Mouse (Mus musculus) heart, adult 11 months (tissue): ENCODE results near the gene Selenoi.
"Not testable (repeated sequence)": the region's sequence is repeated elsewhere in the genome, so short reads cannot be mapped to it uniquely, and the experiment has no call there.

ENCODE experiments used
- DNase-seq: peaks from one replicate; pipeline ENCODE4 v3.0.0; 2022

The Selenoi gene

DNA sequence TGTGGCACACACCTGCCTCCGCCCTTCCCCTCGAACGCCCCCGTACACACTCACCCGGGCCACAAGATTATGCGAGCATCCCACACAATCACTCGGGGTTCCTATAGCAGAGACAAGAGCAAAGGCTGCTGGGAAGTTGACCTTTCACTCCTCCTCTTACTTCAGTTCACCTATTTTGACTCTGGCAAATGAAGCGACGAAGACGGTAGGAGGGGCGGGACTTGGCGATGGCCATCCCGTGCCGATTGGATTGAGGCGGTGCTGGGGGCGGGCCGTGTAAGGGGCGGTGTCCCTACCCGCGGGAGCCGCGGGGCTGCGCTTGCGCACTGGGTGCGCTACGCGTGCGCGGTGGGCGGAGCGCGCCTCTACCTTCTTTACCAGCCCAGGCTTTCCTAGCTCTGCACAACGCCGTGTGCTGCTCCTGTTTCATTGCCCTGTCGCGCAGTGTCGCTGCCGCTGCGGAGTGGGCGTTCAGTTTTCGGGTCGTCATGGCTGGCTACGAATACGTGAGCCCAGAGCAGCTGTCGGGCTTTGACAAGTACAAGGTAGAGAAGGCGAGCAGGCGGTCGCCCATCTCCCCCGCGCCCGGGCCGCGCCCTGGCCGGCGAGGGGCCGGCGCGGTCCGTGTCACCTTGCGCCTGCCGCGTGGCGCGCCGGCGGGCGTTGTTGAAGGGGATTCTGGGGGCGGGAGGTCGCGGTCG, at the start of gene Selenoi:
Gene Selenoi (plus strand): TSS at position 311 of the 701 bp plus-strand sequence.
- DNase-seq = peak; percentile 100

DNA sequence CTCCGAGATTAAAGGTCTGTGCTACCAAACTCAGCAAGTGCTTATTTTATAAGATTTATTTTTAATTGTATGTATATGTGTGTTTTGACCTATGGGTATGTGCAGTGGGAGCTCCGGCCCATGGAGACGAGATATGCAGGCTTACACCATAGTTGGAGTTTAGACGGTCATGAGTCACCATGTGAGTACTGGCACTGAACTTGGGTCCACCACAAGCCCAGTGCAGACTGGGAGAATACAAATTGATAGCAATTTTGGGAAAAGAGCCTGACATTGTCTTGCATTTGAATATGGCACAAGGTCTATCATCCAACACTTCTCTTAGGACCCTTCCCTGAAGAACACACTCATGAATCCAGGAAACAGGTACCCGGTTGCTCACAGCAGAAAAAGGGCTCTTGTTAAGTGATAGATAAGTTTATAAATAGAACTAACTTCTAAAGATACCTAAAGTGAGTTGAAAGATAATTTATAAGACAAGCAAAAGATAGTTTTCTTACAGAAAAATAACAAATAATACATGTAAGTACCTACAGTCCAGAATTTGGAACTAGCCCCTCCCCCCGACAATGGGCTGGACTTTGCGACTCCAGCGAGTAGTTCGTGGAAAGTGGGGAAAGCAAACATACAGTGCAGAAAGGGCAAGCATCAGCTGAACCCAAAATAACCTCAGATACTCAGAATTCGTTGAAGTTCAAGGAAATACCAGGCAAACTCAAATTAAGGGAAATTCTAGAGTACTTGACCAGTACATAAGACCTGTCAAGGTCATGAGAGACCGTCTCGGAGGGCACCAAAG, 44.5 kb upstream of the Selenoi start:
- DNase-seq = peak; percentile 80

DNA sequence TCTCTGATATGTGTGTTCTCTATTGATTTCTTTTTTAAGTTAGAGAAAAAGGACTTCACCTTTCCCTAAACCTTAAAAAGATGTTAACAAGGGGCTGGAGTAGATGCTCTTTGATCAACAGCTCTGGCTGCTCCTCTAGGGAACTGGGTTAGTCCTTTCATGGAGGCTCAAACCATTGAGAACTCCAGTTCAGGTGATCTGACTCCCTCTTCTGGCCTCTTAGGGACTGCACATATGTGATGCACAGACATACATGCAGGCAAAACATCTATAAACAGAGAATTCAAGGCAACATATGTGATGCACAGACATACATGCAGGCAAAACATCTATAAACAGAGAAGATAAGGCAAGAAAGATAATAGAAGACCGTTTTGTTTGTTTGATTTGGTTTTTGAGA, 39.9 kb upstream of the Selenoi start:
- peak; percentile 46 for DNase-seq

DNA sequence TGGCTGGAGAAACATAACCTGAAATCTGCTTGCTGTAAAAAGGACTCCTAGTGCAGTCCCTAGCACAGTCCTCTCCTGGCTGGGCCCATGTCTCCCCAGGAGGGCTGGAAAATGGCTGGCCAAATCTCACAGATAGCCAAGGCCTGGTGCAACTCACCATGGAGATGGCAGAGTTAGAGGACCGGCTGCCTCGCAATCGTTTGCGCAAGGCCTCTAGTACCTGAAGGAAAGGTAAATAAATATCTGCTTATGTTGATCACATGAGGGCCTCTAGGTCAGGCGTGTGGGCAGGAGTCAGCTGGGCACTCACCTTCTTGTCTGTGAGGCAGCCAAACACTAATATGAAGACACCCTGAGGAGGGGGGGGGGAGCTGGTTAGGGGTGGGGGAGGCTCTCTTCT, 37.0 kb upstream of the Selenoi start:
- peak; percentile 90 for DNase-seq

DNA sequence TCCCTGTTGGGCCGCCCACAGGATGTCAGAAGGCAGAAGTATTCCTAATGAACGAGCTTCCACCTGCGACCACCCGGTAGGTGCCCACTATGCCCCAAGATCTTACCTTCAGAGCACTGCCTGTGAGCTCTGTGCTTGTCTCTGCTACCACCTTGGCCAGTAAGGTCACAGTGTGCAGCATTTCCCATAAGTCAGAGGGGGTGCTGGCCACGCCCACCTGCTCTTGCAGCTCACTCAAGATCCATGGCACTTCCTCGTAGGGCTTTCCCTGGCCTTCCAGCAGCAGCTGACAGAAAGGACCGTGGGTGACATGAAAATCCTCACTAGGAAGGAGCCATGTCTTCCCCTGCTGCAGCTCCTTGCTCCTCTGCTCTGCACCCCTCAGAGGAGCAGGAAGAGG, 34.1 kb upstream of the Selenoi start:
- peak; percentile 85 for DNase-seq

DNA sequence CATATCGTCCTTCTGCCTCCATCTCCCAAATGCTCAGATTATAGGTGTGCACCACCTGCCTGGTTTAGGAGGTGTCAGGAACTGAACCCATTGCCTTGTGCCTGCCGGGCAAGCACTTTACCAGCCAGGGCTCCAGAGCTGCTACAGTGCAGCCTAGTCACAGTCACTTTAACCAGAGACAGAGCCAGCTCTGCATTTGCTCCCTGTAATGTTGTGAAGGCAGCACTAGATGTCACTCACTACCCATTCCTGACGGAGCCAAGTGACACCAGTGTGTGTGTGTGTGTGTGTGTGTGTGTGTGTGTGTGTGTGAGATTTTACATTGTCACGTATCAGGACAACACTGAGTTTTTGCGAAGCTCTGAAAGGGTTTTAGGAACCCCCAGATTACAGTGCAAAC, 30.9 kb upstream of the Selenoi start:
- peak; percentile 89 for DNase-seq

DNA sequence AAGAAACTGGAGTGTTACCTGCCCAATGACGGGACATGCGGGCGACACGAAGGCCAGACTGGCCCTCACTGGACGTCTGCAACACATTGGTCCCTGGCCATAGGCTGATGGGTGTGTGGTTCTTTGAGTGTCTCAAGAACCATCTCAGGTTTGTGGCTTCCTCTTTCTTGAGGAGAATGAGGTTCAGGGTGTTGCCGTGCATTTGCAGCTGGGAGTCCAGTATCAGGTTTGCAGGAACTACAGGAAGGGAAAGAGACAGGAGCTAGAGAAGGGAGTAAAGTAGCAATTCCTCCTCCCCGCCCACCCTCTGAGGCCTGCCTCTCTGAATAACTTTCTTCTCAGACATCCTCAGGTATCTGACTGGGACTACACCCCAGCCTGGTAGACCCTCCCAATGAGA, 30.2 kb upstream of the Selenoi start:
- peak; percentile 83 for DNase-seq

DNA sequence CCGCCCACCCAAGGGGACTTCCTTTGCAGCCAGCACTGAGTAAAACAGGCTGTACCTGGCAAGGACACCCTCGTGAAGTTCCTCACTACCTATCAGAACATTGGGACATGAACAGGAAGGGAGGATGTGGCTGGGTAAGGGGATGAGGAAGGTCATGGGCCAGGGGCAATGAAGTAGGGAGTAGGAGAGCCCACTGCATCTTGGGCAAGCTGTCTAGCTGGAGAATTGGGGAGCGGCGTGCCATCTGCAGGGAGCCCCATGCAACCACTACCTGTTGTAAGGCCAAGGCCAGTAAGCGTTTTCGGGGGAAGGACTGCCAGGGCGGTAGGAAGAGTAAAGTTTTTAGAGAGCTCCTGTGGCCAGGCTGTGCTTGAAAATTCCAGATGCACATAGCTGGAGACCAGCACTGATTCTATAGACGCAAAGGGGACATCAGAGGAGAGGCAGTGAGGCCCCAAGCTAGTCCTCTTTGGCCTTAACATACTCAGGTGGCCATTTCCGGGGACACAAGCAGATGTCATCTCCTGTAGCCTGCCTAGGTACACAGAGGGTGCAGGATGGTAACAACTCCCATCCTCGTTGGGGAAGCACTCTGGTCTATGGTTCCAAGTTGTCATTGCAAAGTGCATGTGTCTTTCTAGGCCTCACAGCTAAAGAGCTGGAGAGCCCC, 29.0 kb upstream of the Selenoi start:
- DNase-seq = peak; percentile 84

DNA sequence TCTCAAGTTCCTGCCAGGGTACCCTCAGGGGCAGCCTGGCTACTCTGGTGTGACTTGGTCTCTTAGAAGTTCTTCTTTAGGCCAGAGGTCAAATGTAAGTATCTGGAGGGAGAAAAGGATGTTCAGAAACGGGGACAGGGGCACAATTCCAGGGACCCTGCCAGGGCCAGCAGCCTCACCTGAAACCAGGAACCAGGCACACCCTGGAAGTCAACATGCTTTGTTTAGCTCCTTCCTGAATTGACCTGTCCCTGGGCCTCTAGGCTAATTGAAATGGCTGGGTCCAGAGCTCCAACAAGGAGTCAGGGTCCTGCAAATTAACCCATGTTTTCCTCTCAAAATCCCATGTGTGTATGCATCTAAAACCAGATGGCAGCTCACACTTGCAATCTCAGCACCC, 27.9 kb upstream of the Selenoi start:
- peak; percentile 76 for DNase-seq

DNA sequence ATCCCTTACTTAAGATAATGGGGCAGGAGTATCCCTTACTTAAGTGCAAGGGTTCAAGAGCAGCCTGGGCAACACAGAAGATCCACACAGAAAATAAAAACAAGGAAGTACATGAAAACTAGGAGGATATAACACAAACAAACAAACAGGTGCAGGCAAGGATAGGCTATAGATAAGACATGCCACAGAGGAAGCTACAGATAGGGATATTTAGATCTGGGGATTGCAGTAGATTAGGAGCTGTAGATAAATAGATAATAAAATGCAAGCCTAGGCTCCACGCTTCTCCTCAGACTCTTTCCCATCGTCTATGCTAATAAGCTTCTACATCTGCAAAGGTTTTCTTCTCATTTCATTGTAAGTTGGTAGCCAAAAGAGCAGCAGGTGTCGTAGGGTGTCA, 27.3 kb upstream of the Selenoi start:
- peak; percentile 10 for DNase-seq

DNA sequence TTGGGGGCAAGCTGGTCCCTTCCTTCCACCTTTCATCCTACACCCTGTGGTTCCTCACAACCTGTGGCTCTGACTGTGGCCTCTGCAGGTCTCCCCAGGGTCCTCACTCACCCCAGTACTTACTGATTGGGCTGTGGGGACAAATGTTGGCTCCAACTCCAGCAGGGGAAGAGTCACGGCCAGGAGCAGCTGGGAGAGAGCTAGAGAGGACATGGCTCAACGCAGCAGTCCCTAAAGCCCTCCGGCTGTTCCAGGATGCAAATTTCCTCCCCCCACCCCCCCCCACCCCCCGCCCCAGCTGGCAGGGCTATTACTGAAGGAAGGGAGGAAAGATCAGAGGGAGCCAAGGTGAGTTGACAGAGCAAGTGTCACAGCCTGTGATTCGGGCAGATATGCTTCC, 26.9 kb upstream of the Selenoi start, which contains the start of gene Adgrf3:
Gene Adgrf3 (minus strand): TSS at position 230 of the 400 bp plus-strand sequence.
- DNase-seq = peak; percentile 80

DNA sequence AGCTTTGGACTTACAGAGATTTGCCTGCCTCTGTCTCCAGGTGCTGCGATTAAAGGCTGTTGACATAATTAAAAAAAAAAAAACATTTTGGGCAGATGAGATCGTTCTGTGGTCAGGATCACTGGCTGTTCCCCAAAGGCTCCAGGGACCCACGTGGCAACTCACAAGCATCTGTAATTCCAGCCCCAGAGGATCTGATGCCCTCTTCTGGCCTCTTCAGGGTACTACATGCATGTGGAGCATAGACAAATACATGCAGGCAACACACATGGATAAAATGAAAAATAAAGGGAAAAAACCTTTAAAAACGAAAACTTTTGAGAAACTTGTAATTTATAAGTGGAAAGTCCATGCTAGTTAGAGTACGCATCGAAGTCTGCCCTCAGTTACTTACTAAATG, 25.1 kb upstream of the Selenoi start:
- DNase-seq = no peak

DNA sequence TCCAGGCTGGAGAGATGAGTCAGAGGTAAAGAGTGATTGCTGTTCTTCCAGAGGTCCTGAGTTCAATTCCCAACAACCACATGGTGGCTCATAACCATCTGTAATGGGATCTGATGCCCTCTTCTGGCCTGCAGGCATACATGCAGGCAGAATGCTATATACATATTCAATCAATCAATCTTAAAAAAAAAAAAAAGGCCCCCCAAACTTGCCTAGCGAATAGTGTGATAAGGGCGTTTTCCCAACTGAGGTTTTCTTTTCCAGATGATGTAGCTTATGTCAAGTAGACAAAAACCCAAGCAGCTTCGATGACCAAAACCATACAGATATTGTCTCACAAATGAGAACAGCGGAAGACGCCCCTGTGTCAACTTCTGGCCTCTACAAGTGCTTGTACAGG, 21.6 kb upstream of the Selenoi start:
- DNase-seq = not testable (repeated sequence)

DNA sequence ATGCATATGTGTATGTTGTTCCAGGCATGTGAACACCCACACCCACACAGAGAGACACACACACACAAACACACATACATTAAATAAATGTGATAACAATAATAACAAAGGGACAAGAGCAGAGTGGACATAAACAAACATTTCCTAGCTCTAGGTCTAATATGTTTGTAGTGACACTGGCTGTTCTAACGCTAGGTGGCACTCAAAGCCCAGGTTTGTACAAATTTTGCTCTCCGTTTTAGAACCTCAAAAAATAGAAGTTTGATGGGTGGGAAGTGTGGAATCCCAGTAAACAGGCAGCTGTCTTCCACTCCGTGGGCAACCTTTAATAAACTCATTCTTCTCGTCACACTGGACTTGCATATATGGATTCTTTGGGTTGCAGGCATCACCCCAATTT, 17.5 kb upstream of the Selenoi start:
- no peak for DNase-seq

DNA sequence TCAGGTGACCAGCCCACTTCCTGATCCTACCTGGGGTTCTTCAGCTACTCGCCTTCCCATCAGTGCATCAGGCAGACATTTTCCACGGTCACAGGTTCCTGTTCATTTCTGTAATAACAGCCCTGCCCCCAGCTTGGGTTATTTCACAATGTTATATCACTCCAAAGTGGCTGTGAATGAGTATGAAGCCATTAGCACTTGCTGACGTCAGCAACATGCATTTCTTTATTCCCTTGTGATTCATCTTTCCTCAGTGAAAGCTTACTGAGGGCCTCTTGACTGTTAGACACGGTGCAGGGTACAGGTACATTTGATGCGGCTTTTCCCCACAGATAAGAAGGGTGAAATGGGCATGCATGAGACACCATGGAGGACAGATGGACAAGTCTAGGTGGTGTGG, 16.4 kb upstream of the Selenoi start:
- DNase-seq = no peak

DNA sequence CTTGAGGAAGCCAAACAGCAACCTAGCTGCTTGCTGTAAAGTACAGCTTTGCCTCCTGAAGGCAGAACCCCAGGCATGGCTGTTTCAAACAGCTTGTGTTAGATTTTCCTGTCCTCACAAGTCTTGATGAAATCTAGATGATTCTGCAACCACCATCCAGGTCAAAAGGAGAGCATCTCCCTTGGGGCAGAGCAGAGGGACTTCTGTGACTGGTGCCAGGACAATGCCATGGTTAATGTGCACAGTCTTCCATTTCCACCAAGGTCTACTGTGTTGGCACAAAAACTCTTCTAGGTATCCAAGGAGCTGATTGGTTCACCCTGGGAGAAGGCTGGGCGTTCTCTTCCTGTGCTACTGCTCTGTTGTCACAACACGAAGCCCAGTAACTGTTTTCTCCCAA, 12.7 kb upstream of the Selenoi start:
- DNase-seq = no peak

DNA sequence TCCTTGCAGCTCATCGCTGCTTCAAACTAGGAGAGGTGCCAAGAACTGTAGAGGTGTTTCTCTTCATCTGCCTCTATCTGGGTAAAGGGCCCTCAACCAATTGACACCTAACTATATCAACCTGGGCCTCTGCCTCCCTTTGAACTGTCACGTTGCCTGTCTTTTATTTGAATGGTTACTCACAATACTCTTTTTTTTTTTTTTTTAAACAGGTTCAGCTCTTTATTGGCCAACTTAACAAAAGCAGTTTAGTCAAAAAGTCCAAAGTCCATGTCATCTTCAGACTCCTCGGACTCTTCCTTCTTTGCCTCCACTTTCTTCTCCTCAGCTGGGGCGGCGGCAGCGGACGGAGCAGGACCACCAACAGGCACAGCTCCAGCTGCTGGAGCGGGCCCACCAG, 11.7 kb upstream of the Selenoi start:
- no peak for DNase-seq

DNA sequence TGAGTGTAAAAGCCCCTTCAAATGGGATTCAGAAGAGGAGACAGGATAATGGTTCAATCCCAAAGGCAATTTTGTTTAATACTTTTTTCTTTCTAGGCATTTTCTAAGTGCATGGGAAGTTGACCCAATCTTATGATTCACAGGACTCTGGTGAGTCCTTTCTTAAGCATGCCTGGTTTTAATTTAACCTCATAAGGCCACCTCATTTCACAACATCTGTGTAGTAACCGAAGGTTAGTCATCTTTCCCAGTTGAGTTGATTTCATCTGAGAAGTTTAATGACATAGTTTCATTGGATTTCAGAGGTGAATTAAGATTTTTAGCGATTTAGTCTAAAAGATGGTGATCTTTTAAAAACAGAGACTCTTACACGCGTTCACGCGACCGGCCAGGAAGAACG, 9.7 kb upstream of the Selenoi start:
- DNase-seq = no peak

DNA sequence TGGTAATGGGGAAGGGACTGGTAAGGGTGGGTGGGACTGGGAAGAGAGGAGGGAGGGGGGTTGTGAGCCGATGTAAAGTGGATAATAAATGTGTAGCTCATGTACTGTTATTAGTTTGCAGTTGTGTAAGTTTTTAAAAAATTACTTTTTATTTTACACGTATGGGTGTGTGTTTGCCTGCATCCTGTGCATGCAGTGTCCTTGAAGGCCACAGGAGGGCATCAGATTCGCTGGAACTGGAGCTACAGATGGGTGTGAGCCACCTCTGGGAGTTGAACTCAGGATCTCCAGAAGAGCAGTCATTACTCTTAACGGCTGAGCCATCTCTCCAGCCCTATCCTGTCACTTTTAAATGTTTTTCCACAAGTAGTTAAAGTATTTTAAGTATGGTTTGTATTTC, 1.5 kb upstream of the Selenoi start:
- peak; percentile 68 for DNase-seq

DNA sequence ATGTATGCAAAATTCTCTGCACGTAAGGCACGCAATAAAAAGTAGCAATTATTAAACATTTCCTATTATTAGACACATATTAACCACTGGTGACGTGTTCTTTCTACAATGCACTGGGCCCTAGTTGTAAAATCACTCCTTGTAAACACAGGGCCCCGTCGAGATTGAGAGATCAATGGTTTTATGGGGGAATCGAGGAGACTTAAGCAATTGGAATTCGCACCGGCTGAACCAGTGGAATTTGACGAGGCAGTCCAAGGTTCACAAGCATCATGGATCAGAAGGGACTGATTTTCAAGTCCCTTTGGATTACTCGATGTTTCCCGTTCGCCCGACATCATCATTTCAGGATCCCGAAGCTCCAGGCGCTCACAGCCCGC, 500 bp upstream of the Selenoi start:
- DNase-seq = no peak

DNA sequence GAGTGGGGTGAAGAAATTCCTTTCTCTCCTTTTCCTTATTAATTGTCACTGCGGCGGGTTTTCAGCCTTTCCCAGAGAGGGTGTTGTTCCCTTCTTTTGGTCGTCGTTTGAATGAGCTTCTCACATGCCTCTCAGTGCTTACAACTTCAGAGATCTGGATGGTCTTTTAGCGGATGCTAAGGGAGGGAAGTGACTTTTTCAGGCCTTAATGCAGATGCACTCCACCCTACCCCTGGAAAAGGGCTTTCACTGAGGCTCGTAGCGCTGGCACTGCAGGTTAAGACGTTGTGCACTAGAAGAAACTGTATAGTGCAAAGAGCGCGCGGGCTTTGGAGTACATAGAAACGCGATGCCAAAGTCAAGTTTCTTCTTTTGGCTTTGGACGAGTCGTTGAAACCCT, 661 bp downstream of the Selenoi start:
- DNase-seq = no peak

DNA sequence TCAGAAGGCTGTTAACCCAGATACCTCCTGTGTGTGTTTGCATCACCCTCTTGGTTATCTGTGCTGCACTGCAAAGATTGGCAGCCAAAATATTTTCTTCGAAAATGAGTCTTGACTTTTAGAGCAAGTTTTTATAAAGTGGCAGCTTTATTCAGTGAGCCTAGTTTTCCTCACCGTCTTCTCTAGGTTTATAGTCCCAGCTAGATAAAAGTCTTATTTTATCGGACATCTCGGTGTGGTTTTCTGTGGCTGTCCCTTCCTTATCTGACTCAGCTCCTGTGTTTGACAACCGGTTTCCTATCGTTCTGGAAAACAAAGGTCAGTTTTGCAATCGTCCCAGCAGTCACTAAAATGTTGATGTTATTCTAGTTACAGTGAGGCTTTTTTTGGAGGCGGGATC, 1.6 kb downstream of the Selenoi start:
- peak; percentile 36 for DNase-seq

DNA sequence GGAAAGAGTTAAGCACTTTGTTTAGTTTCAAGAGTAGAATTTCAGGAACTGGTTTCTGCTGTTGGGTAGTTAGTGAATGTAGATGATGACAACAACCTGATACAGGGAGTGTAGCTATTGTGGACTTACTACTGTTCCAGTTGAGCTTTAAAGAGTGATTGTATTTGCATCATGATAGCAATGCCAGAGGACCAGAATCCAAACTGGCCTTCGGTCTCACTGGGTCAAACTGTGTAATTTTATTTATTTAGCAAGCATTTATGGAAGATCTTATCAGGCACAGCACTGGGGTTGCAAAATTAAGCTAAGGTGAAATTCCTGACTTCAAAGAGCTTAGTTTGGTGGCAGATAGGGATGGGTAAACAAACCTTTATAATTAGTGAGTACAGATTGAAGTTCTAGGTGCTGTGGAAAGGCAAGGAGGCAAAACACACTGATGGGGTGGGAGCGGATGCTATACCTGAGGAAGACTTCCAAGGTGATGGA, 3.3 kb downstream of the Selenoi start:
- DNase-seq = peak; percentile 36

DNA sequence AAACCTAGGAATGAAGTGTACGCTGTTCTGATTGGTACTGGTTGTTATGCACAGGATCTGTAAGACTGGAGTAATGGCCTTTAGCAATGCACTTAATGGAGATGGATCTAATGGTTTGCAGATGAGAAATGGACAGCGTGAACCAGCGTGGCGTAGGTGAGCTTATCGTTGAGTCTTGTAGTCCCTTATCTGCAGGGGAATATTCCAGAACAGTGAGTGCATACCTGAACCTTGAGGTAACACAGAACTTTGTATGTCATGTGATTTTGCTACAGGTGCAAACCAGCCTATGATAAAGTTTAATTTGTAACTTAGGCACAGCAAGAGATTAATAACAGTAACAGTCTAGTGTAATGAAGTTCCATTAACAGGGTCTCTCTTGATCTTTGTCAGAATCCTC, 6.2 kb downstream of the Selenoi start:
- DNase-seq = peak; percentile 36
